Mouse (Mus musculus) G1E (cell line): ENCODE measurements around the gene Morn1. TPM values are rescaled to one million over a fixed set of nuclear protein-coding genes. Genes with fewer than 3 reads are reported as not detected.

Experiments used
- ATAC-seq: 2 replicates; pipeline ENCODE4 v1.8.0; 2016; ENCODE audit warnings: mild to moderate bottlenecking; ENCODE audit not compliant: insufficient number of reproducible peaks, poor library complexity, low FRiP score, severe bottlenecking; ENCODE audit errors: extremely low read depth
- DNase-seq: peaks from one replicate; pipeline ENCODE4 v3.0.0; 2012; ENCODE audit warnings: low spot score
- H3K27me3 ChIP-seq: 2 replicates; pipeline ENCODE4 v1.6.1; 2012; ENCODE audit warnings: mild to moderate bottlenecking, low read length, inconsistent platforms; ENCODE audit not compliant: insufficient read depth
- H3K36me3 ChIP-seq: replicated peaks from 2 replicates; pipeline ENCODE3; 2012; ENCODE audit warnings: mild to moderate bottlenecking, inconsistent platforms
- H3K4me1 ChIP-seq: 2 replicates; pipeline ENCODE4 v1.6.1; 2012; ENCODE audit warnings: low read depth, low read length, inconsistent platforms, mixed read lengths; ENCODE audit not compliant: insufficient read depth
- H3K4me3 ChIP-seq: 2 replicates; pipeline ENCODE4 v1.5.1; 2012; ENCODE audit warnings: low read depth, mild to moderate bottlenecking, inconsistent platforms, low read length, moderate library complexity, mixed read lengths
- H3K9me3 ChIP-seq: replicated peaks from 2 replicates; pipeline ENCODE4 v1.6.1; 2012; ENCODE audit warnings: inconsistent platforms
- CTCF ChIP-seq: IDR thresholded peaks from 2 replicates; pipeline ENCODE4 v1.5.1; 2012; ENCODE audit warnings: low read depth, low read length, inconsistent platforms, mixed read lengths
- GATA1 ChIP-seq: IDR thresholded peaks from 2 replicates; pipeline ENCODE4 v1.6.1; 2012; ENCODE audit warnings: borderline replicate concordance, low read length, inconsistent platforms, mixed read lengths
- GATA2 ChIP-seq: IDR thresholded peaks from 2 replicates; pipeline ENCODE4 v1.6.1; 2012; ENCODE audit warnings: low read depth, low read length, inconsistent platforms, borderline replicate concordance
- POLR2AphosphoS5 ChIP-seq: IDR thresholded peaks from 2 replicates; pipeline ENCODE4 v1.6.1; 2012; ENCODE audit warnings: low read depth, low read length, inconsistent platforms; ENCODE audit not compliant: insufficient replicate concordance
- TAL1 ChIP-seq: conservative IDR thresholded peaks from 2 replicates; pipeline ENCODE4 v1.6.1; 2012; ENCODE audit warnings: low read depth, low read length, inconsistent platforms, mixed read lengths
- polyA plus RNA-seq: library from polyadenylated mRNA; stranded (reverse); fragments of >175 nt; gene quantifications from 2 replicates; pipeline ENCODE4 v1.2.3, GENCODE M21; 2012
- total RNA-seq, 2 experiments: library from RNA; stranded (forward) in 1 of 2; stranded (reverse) in 1 of 2; fragments of 200-1000 nt in 1 of 2; fragments of >200 nt in 1 of 2; fragmentation: Nextera tagmentation in 1 of 2; gene quantifications; 2 replicates each; pipeline ENCODE4 v1.2.3; 2014 to 2017

Gene Morn1
- total and polyA plus RNA-seq, 3 experiments = 2.3 to 5.3 (median 2.9) TPM

GRCm38 (mm10) chr4:155133658-155134417 is 47.5 kb downstream of the Morn1 start:
- DNase-seq (no peak), ATAC-seq (no peak)
- Histone ChIP-seq H3K36me3 (no peaks in the 10 kb centered on the region), H3K9me3 (no peaks in the 10 kb centered on the region; the same call in 1 of the 2 replicates), H3K27me3 (peaks cover 79% of the 10 kb centered on the region), H3K4me1 (peaks cover 25% of the 10 kb centered on the region), H3K4me3 (no peak overlapping the region)
- TF ChIP-seq CTCF (no peak), GATA2 (no peak), TAL1 (no peak), POLR2AphosphoS5 (no peak), GATA1 (no peak)

- ATAC-seq = no peak
- no peaks in the 10 kb centered on the region; the same call in 1 of the 2 replicates for H3K9me3 ChIP-seq
- no peak overlapping the region for H3K4me3 ChIP-seq
- peaks cover 20% of the 10 kb centered on the region for H3K4me1 ChIP-seq
- TF ChIP-seq POLR2AphosphoS5 (no peak), TAL1 (no peak), CTCF (no peak)
- DNase-seq = no peak
- no peaks in the 10 kb centered on the region for H3K36me3 ChIP-seq
- peaks cover 80% of the 10 kb centered on the region for H3K27me3 ChIP-seq
Observed at GRCm38 (mm10) chr4:155134686-155135172, 48.4 kb downstream of the Morn1 start.

GRCm38 (mm10) chr4:155135909-155136585 is 49.7 kb downstream of the Morn1 start:
- Histone ChIP-seq H3K9me3 (no peaks in the 10 kb centered on the region; the same call in 1 of the 2 replicates), H3K4me1 (peaks cover 14% of the 10 kb centered on the region), H3K27me3 (peaks cover 79% of the 10 kb centered on the region), H3K4me3 (no peak overlapping the region), H3K36me3 (no peaks in the 10 kb centered on the region)
- TF ChIP-seq CTCF (no peak), TAL1 (no peak), GATA1 (no peak), GATA2 (no peak), POLR2AphosphoS5 (no peak)
- no peak for DNase-seq
- ATAC-seq = no peak

- no peak for DNase-seq
- no peak for TF ChIP-seq GATA1
- TF ChIP-seq GATA2 = no peak
- no peak for TF ChIP-seq CTCF
- TF ChIP-seq TAL1 = no peak
- no peak for TF ChIP-seq POLR2AphosphoS5
- peaks cover 14% of the 10 kb centered on the region for H3K4me1 ChIP-seq
- no peaks in the 10 kb centered on the region for H3K36me3 ChIP-seq
- no peak overlapping the region for H3K4me3 ChIP-seq
- ATAC-seq = no peak
- peaks cover 79% of the 10 kb centered on the region for H3K27me3 ChIP-seq
- H3K9me3 ChIP-seq = no peaks in the 10 kb centered on the region; the same call in 1 of the 2 replicates
Observed at GRCm38 (mm10) chr4:155137891-155138290, 51.5 kb downstream of the Morn1 start.

GRCm38 (mm10) chr4:155138451-155138850 is 52.1 kb downstream of the Morn1 start:
- H3K36me3 ChIP-seq = no peaks in the 10 kb centered on the region
- H3K9me3 ChIP-seq = no peaks in the 10 kb centered on the region; the same call in 1 of the 2 replicates
- H3K4me3 ChIP-seq = no peak overlapping the region
- DNase-seq = no peak
- H3K4me1 ChIP-seq = peaks cover 14% of the 10 kb centered on the region
- TF ChIP-seq TAL1 = no peak
- no peak for TF ChIP-seq POLR2AphosphoS5
- no peak for TF ChIP-seq GATA1
- no peak for TF ChIP-seq GATA2
- no peak for TF ChIP-seq CTCF
- H3K27me3 ChIP-seq = peaks cover 77% of the 10 kb centered on the region
- ATAC-seq = no peak
